Mouse (Mus musculus) hematopoietic stem cell, adult 5-6 weeks (primary cell): ENCODE results near the gene Nav3. TPM values are rescaled to one million over a fixed set of nuclear protein-coding genes. Genes with fewer than 3 reads are reported as not detected.

Experiments used
- ATAC-seq, 2 experiments: fragments of 125-278 bp in 1 of 2; replicated peaks in 1 of 2; 2 replicates each; pipeline ENCODE4 v1.8.0; 2016 to 2017; ENCODE audit warnings: inconsistent platforms in 2 of 2, mild to moderate bottlenecking in 2 of 2, moderate number of reproducible peaks in 2 of 2, low read depth in 1 of 2, moderate TSS enrichment in 1 of 2; ENCODE audit not compliant: low FRiP score in 2 of 2, poor library complexity in 2 of 2, severe bottlenecking in 2 of 2, insufficient read depth in 1 of 2, low TSS enrichment in 1 of 2
- total RNA-seq: library from RNA; stranded (forward); fragments of 172-1452, 232-1000 nt; gene quantifications from 2 replicates; pipeline ENCODE4 v1.2.3, GENCODE M21; 2017

The Nav3 gene
- total RNA-seq, 1 experiment from 2014 or later: 0.25 TPM

DNA sequence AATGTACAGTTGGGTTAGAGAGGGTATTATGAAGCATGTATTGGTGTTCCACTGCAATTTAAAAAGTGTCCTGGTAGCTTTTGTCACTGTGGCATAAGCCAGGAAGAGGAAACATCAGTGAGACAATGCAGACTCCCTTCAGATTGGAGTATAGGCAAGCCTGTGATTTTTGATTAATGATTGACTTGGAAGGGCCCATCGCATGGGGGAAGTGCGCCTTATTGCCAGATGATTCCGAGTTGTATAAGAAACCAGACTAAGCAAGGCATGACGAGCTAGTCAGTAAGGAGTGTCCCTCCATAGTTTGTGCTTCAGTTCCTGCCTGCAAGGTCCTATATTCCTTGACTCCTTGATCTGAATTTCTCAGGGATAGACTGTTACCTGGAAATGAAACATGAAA, 608.4 kb downstream of the Nav3 start:
- ATAC-seq: no peak

DNA sequence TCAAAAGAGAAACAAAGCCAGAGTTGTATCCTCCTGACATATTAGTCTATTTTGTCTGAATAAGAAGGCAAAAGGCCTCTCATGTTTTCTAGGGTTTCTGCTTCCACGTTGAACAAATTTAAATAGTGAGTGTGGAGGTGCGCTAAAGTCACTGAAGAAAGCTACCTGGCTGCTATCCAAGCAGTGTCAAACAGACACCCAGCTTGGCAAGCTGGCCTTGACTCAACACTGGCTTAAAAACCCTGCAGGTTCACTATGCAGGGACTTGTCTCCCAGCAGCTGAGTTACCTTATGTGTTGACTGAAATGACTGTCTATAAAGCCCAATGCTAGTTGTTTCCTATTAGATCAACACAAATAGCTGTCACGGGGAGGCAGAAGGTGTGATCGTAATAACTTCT, 612.3 kb downstream of the Nav3 start:
- ATAC-seq: no peak

DNA sequence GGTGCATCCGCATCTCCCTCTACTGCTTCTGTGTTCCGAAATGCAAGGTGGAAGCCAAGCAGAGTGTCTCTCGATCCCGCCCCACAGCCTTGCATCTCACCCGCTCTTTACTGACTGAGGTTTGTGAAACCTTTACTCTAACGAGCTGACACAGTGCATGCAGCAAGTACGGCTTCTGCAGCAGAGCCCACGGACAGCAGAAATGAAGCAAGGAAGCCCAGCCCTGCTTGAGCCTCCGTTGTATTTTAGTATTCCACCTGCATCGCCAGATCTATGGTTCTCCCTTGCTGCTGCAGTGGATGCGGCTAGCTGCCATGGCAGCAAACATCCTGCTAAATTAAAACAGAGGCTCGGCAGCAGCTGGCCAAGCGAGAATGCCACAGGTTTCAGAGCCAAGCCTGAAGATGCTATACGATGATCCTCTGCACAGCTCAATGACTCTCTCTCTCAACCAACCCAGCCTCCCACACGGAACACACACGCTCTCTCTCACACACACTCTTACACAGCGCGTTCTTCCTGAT, 623.2 kb downstream of the Nav3 start:
- ATAC-seq: peak in 1 of 2 experiments; percentile 36; a peak in 1 of 4 replicates

DNA sequence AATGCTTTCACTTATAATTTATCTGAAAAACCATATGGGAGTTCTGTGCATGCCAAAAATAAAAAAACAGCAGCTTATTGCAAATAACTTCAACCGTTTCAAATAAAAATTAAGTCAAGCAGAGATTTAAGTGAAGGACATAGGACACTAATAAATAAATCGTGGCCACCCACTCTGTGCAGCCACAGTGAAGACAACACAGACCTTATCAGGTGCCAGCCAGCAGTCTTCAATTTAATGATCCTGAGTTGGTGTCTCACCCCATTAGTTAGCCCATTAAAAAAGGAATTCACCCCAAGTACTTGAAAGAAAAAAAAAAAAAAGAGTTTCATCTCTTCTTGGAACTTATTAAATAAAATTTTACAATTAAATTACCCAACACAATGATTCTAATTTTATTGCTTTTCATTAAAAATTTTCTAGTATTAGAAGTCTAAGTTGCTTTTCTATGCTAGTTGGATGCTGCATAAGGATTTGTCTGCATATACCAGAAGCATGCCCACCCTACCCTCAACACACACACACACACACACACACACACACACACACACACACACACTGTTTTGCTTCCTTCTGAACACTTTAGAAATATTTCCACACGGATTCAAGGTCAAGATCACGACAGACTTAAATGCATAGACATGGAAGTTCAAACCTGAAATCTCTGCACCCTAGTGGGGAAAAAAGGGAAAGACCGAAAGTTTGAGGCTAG, 649.1 kb downstream of the Nav3 start:
- no peak for ATAC-seq

GRCm38 (mm10) chr10:109803441-109803840, 652.6 kb downstream of the Nav3 start:
- ATAC-seq: no peak

GRCm38 (mm10) chr10:109802236-109802635, 653.8 kb downstream of the Nav3 start:
- ATAC-seq: no peak

DNA sequence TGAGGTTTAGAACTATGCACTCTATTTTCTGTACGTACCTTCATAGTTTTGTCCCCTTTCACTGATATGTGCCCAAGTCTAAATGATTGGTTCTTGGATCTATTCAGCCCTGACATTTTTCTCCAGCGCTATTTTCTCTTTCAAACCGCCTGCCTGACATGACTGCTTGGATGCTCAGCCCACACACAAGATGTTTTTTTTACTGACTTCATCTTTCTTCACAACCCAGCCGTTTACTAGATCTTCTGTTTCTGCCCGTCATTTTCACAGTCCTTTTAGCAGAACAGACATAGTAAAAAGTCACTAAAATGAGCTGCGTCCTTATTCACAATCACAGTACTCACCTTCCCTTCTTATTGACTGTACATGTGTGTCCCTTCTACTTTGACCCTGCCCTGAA, 656.8 kb downstream of the Nav3 start:
- no peak for ATAC-seq

GRCm38 (mm10) chr10:109796981-109797380, 659.0 kb downstream of the Nav3 start:
- no peak for ATAC-seq

DNA sequence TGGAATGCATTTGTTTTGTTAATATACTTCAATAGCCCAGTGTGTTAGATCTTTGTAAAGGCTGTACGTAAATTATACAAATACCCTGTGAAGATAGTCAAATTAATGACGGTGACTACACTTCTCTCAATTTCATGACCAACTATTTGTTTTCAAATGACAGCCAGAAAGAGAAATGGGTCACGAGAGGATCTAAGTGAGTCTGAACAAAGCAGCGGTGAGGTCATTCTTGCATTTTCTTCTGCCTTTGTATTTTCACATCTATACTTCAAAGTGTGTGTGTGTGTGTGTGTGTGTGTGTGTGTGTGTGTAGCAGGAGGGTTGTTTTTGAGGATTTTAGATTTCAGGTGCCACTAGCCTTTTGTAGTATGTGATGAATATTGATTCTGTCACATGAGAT, 662.5 kb downstream of the Nav3 start:
- ATAC-seq: no peak

DNA sequence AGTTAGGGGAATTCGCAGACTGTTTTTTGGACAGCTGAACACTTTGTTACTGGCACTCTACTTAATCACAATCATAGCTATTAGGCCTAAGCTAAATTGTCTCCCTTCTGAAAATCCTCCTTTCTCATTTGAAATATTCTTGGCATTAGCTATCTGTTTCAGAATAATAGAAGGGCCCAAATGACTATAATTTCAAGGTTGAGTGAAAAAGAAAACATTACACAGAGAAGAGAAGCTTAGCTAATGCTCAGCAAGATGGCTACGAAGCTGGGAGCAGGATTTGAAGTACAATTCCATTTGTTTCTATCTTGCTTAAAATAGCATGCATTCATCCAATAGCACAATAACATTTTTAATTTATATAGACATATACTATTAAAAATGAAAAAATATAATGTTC, 667.3 kb downstream of the Nav3 start:
- ATAC-seq: no peak

DNA sequence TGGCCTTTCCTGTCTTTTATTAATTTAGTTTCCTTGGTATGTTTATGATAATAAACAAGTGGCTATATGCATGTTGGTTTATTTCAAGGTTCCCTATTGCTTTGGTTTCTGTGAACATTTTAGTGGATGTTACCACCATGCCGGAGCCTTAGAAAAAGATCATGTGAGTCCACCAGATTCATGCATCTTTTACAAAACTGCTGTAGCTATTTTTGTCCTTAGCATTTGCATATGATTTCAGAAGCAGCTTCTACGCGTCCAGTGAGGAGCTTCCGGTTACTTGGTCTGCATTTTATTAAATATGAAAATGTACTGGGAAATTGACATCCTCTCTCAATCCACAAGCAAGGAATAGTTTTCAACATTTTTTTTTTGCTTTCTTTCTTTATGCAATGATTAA, 676.9 kb downstream of the Nav3 start:
- ATAC-seq: no peak

- ATAC-seq: no peak
Measured at GRCm38 (mm10) chr10:109769092-109769491, 686.9 kb downstream of the Nav3 start.

DNA sequence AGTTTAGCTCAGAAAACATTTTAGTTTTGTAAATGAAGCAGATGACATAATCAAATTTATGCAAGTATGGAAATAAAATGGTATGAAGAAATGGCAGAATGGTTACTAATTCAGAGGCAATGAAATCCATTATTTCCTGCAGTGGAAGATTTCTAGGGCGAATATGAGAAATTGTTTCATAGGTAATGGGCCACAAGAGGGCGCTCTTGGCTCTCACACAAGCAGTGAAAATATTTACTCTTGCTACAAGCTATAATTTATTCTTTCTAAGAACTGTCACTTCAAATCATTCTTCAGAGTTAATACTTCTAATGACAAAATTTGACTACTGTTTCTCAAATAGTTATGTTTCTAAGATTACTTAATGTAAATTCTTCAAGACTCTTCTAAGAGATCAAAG, 690.4 kb downstream of the Nav3 start:
- ATAC-seq: no peak

GRCm38 (mm10) chr10:109764412-109765101, 691.4 kb downstream of the Nav3 start:
- ATAC-seq: no peak

DNA sequence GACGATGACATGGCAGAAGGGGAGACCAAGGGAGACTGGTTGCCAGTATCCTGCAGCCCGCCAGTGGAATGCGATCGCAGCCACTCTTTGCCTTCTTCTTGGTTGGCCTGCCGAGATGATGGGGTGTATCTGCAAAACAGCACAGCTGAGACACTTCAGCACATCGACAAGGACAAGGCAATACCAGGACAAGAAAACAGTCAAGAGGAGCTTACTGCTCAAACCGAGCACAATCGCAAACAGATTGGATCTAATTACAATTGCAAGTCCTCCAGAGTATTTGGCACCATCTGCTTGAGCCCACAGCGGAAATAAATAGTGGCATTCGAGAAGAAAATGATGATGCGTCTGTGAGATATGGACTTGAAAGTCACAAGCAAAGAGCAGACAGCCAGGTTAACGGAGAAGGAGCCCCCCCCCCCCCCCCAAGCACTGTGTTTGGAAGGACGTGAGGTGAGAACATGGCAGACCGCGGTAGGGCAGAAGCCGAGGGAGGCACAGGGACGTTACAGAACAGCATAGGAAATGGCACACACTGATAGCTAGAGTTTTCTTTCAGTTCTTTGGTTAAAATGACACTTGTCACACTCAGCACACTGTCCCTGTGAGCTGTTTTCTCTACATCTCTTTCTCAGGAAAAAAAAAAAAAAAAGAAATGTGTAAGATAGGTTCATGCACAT, 696.9 kb downstream of the Nav3 start:
- no peak for ATAC-seq

- peak; percentile 89 to 91 for ATAC-seq
Measured at GRCm38 (mm10) chr10:109746901-109747300, 709.1 kb downstream of the Nav3 start.

- no peak for ATAC-seq
Measured at GRCm38 (mm10) chr10:109741664-109742063, 714.3 kb downstream of the Nav3 start.

GRCm38 (mm10) chr10:109740326-109740725, 715.7 kb downstream of the Nav3 start:
- ATAC-seq: no peak
